Mouse (Mus musculus) embryonic facial prominence, embryonic 11.5 days (tissue): Measurements from ENCODE around the gene Cobll1. TPM values are rescaled to one million over a fixed set of nuclear protein-coding genes. Genes with fewer than 3 reads are reported as not detected.
A peak's percentile ranks its signal among the peaks of the same experiment; 100 is the strongest.
"Not testable (repeated sequence)": the region's sequence is repeated elsewhere in the genome, so short reads cannot be mapped to it uniquely, and the experiment has no call there.

Experiments
- ATAC-seq: fragments of 200-750 bp; cut with Nextera tagmentation; replicated peaks from 2 replicates; pipeline ENCODE4 v1.8.0; 2017; ENCODE audit warnings: low read depth; ENCODE audit not compliant: insufficient number of reproducible peaks, low FRiP score, low TSS enrichment
- DNase-seq: peaks from one replicate; pipeline ENCODE4 v3.0.0-alpha.2; 2015; ENCODE audit warnings: low spot score
- H3K27ac ChIP-seq: fragments of 300-500 bp; sonication (generic); replicated peaks from 2 replicates; pipeline ENCODE4 v1.5.1; 2014; ENCODE audit warnings: mild to moderate bottlenecking, low read depth, low read length, control low read depth
- H3K27me3 ChIP-seq: fragments of 300-500 bp; sonication (generic); 2 replicates; pipeline ENCODE4 v1.6.1; 2014; ENCODE audit warnings: mild to moderate bottlenecking, low read length, moderate library complexity, mixed read lengths; ENCODE audit not compliant: control insufficient read depth, insufficient read depth
- H3K36me3 ChIP-seq: fragments of 300-500 bp; sonication (generic); replicated peaks from 2 replicates; pipeline ENCODE4 v1.6.1; 2014; ENCODE audit warnings: low read depth, mild to moderate bottlenecking, low read length, moderate library complexity, mixed read lengths; ENCODE audit not compliant: control insufficient read depth, insufficient read depth
- H3K4me1 ChIP-seq: fragments of 300-500 bp; sonication (generic); 2 replicates; pipeline ENCODE4 v1.6.1; 2014; ENCODE audit warnings: low read length, mixed read lengths; ENCODE audit not compliant: control insufficient read depth, insufficient read depth
- H3K4me2 ChIP-seq: fragments of 300-500 bp; sonication (generic); 2 replicates; pipeline ENCODE4 v1.6.1; 2014; ENCODE audit warnings: low read depth, mild to moderate bottlenecking, control low read depth, low read length, moderate library complexity
- H3K4me3 ChIP-seq: fragments of 300-500 bp; sonication (generic); 2 replicates; pipeline ENCODE4 v1.5.1; 2014; ENCODE audit warnings: low read depth, low read length, control low read depth
- H3K9ac ChIP-seq: fragments of 300-500 bp; sonication (generic); replicated peaks from 2 replicates; pipeline ENCODE4 v1.6.1; 2014; ENCODE audit warnings: mild to moderate bottlenecking, control low read depth, low read length
- H3K9me3 ChIP-seq: fragments of 300-500 bp; sonication (generic); replicated peaks from 2 replicates; pipeline ENCODE4 v1.6.1; 2016; ENCODE audit warnings: mild to moderate bottlenecking, low read length, inconsistent platforms, mixed read lengths; ENCODE audit not compliant: control insufficient read depth
- WGBS: fragments of 180-500 bp; shearing (Covaris S2); extraction: QIAGEN DNeasy Blood & Tissue Kit; methylation state at CpG from one replicate; pipeline ENCODE4 v1.1.7; 2014; 5-methylcytosine and 5-hydroxymethylcytosine counted together
- polyA plus RNA-seq: library from polyadenylated mRNA; unstranded; fragments of >200 nt; fragmentation: Nextera tagmentation; extraction: Ambion mirVana; gene quantifications from 2 replicates; pipeline ENCODE4 v1.2.1, GENCODE M21; 2014

Cobll1 gene
- polyA plus RNA-seq, 1 experiment from 2014 or later, result 2.2 TPM

DNA sequence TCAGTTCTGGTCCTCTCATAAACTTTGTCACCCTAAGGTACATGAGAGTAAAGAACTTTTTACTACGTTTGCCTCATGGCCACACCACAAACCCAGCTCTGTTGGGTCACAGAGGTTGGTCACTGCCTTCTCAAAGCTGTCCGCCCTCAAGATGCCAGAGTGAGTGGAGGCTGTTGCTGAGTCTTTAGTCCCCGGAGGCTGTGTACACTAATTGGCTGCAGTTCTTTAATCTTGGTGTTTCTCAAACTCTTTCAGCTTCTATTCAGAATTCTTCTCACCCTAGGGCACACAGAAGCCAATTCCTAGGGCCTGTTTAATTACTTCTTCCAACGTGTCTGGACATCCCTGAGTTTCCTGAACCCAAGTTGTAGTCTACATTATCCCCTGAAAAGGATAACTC is 28.6 kb upstream of the Cobll1 start:
- Histone ChIP-seq H3K27ac (no peak overlapping the region), H3K9ac (no peak overlapping the region), H3K9me3 (no peaks in the 10 kb centered on the region), H3K4me3 (no peak overlapping the region), H3K36me3 (no peaks in the 10 kb centered on the region), H3K4me1 (no peaks in the 10 kb centered on the region), H3K27me3 (no peaks in the 10 kb centered on the region), H3K4me2 (no peak overlapping the region)
- WGBS, result 33% methylated on average over 4 of the region's 4 CpGs
- DNase-seq, result peak; percentile 20
- no peak for ATAC-seq

DNA sequence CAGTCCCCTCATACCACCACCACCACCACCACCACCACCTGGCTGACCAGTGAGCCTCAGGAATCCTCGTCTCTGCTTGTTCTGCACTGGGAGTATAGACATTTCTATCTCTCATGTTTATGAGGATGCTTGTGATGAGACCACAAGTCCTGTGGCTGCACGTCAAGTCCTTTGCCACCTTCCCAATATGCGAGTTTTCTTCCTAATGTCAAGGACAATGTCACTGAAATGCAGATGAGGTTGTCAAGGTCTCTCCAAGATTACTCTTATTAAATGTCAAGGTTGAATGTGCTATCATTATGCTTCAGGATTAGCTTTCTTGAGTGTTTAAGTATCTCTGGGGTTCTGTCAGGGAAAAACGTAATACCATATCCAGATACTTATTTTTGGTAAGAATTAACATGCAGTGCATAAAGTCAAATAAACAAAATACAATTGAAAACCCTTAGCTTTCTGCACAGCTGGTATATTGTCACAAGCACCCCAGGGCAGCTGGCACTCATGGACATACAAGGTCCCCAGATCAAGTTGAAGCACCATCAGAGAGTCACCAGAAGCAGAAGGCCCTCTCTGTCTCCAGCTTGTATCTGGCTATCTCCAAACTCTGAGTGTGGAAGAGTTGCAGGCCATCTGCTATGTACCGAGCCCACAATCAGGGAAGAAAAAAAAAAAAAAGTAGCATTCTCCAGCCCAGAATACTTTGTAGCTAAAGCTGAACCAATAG is 27.5 kb upstream of the Cobll1 start:
- Histone ChIP-seq H3K4me2 (no peak overlapping the region), H3K9me3 (no peaks in the 10 kb centered on the region), H3K27me3 (no peaks in the 10 kb centered on the region), H3K36me3 (no peaks in the 10 kb centered on the region), H3K4me1 (no peaks in the 10 kb centered on the region), H3K4me3 (no peak overlapping the region), H3K9ac (no peak overlapping the region), H3K27ac (no peak overlapping the region)
- no peak for DNase-seq
- WGBS, result 89% methylated on average over 5 of the region's 5 CpGs
- ATAC-seq, result no peak

DNA sequence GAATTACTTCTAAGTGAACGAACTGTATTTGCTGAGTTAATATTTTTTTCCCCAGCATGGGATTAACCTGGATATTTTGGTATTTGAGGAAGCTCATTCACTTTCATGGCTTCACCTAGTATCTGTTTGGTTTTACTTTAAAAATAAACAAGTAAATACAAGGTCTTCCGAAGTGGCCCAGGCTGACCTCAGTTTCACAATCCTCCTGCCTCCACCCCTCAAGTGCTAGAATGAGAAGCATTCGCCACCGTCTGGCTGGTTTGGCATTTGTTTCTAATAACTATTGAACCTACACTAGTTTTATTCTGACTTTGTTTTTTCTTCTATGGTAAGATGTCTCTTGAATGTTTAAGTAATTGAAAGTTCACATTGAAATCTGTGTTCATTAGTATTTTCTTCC is 23.0 kb upstream of the Cobll1 start:
- DNase-seq (no peak), ATAC-seq (no peak)
- Histone ChIP-seq H3K27ac (no peak overlapping the region), H3K27me3 (no peaks in the 10 kb centered on the region), H3K4me2 (no peak overlapping the region), H3K9ac (no peak overlapping the region), H3K4me1 (no peaks in the 10 kb centered on the region), H3K4me3 (no peak overlapping the region), H3K36me3 (no peaks in the 10 kb centered on the region), H3K9me3 (no peaks in the 10 kb centered on the region)
- WGBS, result 76% methylated on average over 4 of the region's 4 CpGs

DNA sequence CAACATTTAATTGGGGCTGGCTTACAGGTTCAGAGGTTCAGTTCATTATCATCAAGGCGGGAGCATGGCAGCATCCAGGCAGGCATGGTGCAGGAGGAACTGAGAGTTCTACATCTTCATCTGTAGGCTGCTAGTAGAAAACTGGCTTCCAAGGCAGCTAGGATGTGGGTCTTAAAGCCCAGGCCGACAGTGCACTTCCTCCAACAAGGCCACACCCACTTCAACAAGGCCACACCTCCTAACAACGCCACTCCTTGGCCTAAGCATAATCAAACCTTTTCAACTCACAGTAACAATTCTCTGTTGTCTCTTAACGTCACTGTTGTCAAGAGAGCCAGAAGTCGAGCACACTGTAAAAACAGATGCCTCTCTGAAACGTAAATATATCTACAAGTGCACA is 21.6 kb upstream of the Cobll1 start:
- not testable (repeated sequence) for H3K4me2 ChIP-seq, H3K4me3 ChIP-seq, H3K9ac ChIP-seq, H3K9me3 ChIP-seq, H3K27ac ChIP-seq, H3K36me3 ChIP-seq, DNase-seq, ATAC-seq, H3K27me3 ChIP-seq, H3K4me1 ChIP-seq
- WGBS, result 72% methylated on average over 6 of the region's 6 CpGs

DNA sequence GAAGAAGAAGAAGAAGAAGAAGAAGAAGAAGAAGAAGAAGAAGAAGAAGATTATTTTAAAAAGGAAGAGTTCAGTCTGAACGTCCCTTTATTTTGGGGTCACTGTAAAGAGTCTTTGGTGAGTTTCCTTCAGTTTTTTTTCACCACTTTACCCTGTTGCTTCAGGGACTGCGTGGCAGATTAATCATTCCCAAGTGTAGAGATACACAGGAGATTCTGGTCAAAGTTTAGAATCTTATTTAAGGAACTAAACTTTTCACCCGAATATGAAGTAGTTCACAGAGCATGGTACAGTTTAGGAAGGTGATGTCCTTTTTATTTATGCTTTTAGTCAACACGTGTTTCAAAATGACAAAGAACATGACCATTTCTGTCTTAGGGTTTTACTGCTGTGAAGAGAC is 21.2 kb upstream of the Cobll1 start:
- Histone ChIP-seq H3K4me1 (no peaks in the 10 kb centered on the region), H3K9me3 (no peaks in the 10 kb centered on the region)
- 87% methylated on average over 4 of the region's 4 CpGs for WGBS

DNA sequence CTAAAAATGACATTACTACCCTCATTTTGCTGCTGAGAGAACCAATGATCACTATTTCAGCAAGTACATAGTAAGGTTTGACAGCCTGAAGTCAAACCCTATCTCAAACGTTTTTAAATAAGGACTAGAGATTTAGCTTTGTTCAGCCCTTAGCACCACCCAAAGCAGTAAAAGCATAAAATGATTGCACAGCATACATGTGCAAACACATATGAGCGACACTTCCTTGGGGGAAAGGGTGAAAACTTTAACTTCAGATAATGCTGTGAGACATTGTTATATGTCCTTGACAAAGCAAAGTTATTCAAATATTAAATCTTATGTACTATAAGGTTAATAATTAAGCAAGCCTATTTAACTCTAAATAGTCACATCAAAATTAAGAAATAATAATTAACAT is 18.2 kb upstream of the Cobll1 start:
- WGBS, result 66% methylated on average over 2 of the region's 2 CpGs

More for the DNA sequence above, 21.2 kb upstream of the Cobll1 start:
- H3K4me2 ChIP-seq, result no peak overlapping the region
- H3K4me3 ChIP-seq, result no peak overlapping the region
- H3K27me3 ChIP-seq, result no peaks in the 10 kb centered on the region
- no peak for ATAC-seq
- H3K27ac ChIP-seq, result no peak overlapping the region
- no peak for DNase-seq
- no peak overlapping the region for H3K9ac ChIP-seq
- H3K36me3 ChIP-seq, result no peaks in the 10 kb centered on the region

DNA sequence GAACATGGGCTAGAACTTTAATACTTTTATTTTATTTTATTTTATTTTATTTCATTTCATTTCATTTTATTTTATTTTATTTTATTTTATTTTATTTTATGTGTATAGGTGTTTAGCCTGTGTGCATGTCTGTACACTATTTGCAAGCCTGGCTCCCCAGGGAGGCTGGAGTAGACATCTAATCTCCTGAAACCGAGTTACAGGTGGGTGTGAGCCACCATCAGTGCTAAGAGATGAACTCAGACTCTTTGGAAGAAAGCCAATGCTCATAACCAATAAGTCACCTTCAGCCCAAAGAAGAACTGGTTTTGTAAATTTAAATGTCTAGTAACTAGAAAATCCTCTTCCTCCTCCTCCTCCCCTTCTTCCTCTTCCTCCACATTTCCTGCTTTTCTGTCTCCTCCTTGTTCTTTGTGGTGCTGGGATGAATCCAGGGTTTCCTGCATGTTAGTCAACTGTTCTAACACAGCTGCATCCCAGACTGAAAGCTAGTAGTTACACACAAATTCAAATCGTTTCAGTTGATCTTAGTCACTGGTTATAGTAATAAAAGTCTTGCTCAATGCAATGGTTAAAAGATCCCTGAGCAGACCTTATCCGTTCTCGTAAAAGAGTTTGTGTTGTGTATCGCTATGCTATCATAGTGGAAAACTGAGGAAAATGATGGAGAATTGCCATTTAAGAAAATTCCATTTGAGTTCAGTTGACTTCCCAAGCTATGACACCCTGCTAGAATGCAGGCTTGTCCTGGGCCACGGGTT is 17.5 kb upstream of the Cobll1 start:
- Histone ChIP-seq H3K9ac (no peak overlapping the region), H3K4me2 (no peak overlapping the region), H3K36me3 (no peaks in the 10 kb centered on the region), H3K27ac (no peak overlapping the region), H3K9me3 (no peaks in the 10 kb centered on the region), H3K27me3 (no peaks in the 10 kb centered on the region), H3K4me3 (no peak overlapping the region), H3K4me1 (no peaks in the 10 kb centered on the region)
- no peak for DNase-seq
- ATAC-seq, result no peak
- 76% methylated on average over 6 of the region's 6 CpGs for WGBS

More for the DNA sequence above, 18.2 kb upstream of the Cobll1 start:
- Histone ChIP-seq H3K27me3 (no peaks in the 10 kb centered on the region), H3K4me2 (no peak overlapping the region), H3K9ac (no peak overlapping the region), H3K27ac (no peak overlapping the region), H3K4me1 (no peaks in the 10 kb centered on the region), H3K9me3 (no peaks in the 10 kb centered on the region), H3K4me3 (no peak overlapping the region), H3K36me3 (no peaks in the 10 kb centered on the region)
- ATAC-seq, result no peak
- DNase-seq, result no peak

DNA sequence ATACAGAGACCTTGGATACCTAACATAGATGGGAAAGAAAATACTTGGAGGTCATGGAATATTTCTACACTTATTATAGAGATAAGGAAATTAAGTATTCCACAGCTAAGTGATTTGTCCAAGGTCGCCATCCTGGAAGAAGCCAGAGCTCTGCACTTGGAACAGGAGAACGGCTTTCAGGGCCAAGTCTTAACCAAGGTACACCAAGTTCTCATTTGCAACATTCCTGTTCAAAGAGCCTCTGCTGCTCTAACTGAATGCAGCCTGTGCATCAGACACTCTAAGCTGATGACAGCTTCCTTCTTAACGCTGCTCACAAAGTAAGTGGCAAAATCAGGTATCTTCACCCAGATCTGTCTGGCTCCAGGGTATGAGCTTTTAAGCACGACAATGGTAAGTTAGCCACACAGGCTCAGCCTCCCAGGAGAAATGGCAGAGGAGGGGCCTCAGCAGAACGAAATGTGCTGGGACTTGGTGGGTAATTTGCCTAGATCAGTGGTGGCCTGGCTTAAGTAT is 11.4 kb upstream of the Cobll1 start:
- no peak overlapping the region for H3K4me2 ChIP-seq
- ATAC-seq (no peak), DNase-seq (no peak)
- no peak overlapping the region for H3K9ac ChIP-seq
- H3K27me3 ChIP-seq, result no peaks in the 10 kb centered on the region
- H3K4me1 ChIP-seq, result no peaks in the 10 kb centered on the region
- 42% methylated on average over 5 of the region's 5 CpGs for WGBS
- no peak overlapping the region for H3K27ac ChIP-seq
- no peaks in the 10 kb centered on the region for H3K9me3 ChIP-seq
- H3K36me3 ChIP-seq, result no peaks in the 10 kb centered on the region
- no peak overlapping the region for H3K4me3 ChIP-seq
